Mouse (Mus musculus): Measurements from ENCODE around the gene Gm2310.
"Not testable (repeated sequence)": the region's sequence is repeated elsewhere in the genome, so short reads cannot be mapped to it uniquely, and the experiment has no call there.

The Gm2310 gene

GRCm38 (mm10) chr15:8519853-8520252 lies at the start of gene Gm2310:
TSS of gene Gm2310 (minus strand) at chr15:8519953.
- DNase-seq (ENCODE audit: low read depth, low spot score), result not testable (repeated sequence)

DNA sequence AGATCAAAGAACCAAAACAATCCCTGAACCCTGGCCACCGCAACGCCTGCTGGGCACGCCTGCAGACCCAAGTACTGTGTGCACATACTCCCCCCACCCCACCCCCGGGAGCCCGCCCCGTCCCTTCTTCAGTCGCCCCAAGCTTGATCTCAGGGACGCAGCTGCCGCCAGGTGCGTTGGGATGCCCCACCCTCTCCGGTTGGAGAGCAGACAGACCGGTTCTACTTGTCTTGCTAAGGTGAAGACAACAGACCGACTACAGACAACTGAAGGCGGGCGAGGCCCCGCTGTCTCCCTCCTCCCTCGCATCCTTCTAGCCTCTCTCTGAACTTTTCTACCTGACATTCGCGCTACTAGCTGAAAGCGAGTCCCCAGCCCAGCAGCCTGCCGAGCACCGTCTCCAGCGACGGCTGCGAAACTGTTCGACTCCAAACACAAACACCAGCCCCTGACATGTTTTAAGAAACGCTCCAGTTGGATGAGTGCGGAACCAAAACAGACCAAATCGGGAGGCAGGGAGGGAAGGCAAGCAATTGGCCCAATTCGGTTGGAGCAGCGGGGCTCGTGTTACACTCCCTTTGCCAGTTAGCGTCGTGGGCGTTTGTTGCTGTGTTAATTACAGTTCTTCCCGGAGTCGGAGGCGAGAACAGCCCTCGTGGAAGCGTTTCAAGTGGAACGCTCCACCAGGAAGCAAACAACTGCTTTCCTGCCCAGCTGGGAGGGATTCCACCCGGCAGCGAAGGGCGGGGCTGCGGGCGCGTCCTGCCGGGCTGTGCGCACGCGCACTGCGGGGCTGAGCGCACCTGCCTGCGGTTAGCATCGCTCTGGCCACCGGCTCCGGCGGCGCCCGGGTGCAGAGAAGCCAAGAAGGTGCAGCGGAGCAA lies 49.1 kb upstream of the Gm2310 start:
- DNase-seq (ENCODE audit: low read depth, low spot score), result peak; percentile 94

GRCm38 (mm10) chr15:8568286-8568644 lies 48.5 kb upstream of the Gm2310 start:
- peak; percentile 66 for DNase-seq (ENCODE audit: low read depth, low spot score)

DNA sequence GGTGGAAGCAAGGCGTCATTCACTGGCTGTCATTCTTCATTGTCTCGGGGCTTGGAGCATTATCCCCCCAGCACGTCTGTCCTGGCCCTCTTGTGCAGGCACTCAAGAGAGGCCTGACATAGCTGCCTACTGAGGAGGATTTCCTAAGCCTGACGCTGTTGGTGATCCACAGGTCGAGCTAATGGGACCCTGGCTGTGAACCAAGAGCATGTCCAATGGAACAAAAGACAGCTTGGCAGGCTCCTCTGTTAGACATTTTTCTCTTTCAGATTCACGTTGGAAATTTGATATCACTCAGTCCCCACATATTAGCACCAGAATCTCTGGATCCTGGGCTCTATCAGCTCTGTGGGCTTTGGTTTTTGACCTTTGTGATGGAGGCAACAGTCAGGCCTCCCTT lies 45.7 kb upstream of the Gm2310 start:
- DNase-seq (ENCODE audit: low read depth, low spot score), result no peak

DNA sequence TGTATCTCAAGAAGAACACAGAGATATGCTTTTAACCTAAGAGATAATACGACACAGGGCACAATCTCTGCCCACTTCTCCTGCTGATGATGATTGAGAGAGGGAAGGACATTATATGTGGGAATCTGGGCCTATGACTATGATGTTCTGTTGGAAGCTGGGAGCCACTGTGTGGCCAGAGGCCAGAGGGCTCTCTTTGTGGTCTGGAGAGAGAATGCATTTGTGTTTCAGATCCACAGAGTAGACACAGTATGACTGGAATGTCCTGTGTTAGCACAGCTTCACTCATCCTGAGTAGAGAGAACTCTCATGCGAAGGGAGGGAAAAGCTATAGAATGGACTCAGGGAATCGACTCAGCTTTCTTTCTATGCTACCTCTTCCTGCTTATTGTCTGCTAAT lies 44.6 kb upstream of the Gm2310 start:
- no peak for DNase-seq (ENCODE audit: low read depth, low spot score)

GRCm38 (mm10) chr15:8563423-8564194 lies 43.9 kb upstream of the Gm2310 start:
- DNase-seq (ENCODE audit: low read depth, low spot score), result no peak

- no peak for DNase-seq (ENCODE audit: low read depth, low spot score)
These were observed 43.0 kb upstream of the Gm2310 start for GRCm38 (mm10) chr15:8562776-8563175.

- DNase-seq (ENCODE audit: low read depth, low spot score), result no peak
These were observed 11.4 kb upstream of the Gm2310 start for GRCm38 (mm10) chr15:8531201-8531600.

DNA sequence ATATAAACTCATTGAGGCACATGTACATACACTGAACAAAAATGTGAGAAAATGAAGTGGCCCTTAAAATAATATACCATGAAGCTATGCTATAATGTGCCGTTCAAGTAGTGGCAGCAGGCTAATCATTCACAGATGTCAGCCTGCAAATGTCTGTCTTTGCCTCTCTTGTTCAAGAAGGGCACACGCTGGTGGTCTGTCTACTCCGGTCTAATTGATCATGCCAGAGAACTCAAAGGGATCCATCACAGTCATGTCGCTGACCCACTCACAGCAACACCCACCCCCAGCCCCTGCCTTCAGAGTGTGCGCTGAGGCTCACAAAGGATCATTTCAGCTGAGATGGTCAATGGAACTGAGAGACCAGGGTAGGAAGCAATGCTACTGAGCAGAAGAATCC lies 6.8 kb downstream of the Gm2310 start:
- DNase-seq (ENCODE audit: low read depth, low spot score), result no peak

DNA sequence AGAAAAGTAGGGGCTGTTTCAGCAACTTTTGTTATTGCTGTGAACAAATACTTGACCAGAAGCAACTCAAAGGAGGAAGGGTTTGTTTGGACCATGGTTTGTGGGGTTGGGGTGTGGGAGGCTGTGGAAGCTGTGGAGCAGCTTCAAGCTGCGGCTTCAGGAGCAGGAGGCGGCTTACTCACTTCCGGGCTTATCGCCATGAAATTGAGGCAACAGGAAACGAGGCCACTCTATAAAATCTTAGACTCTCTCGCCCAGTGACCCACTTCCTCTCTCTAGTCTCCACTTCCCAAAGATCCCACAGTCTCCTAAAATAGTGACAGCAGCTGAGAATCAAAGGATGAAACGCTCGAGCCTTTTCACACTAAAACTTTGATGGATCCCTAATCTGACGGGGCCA lies 7.9 kb downstream of the Gm2310 start:
- DNase-seq (ENCODE audit: low read depth, low spot score), result peak; percentile 53

DNA sequence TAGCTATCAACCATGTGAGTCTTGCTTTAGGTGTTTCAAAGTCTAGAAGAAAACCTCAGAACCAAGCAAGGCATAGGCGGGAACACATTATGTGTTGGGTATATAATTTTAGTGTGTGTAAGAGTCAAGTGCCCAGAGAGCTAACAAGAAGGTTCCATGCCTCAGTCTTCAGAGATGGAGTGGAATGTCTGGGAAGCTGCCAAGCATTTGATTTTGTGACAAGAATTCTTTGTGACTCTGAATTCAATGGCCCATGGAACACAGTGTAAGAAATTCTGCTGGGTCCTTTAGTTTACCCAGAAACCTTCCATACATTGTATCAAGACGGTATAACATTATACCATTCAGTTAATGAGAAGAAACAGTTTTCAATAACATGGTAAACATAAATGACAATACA lies 17.3 kb downstream of the Gm2310 start:
- DNase-seq (ENCODE audit: low read depth, low spot score), result no peak

- DNase-seq (ENCODE audit: low read depth, low spot score), result no peak
These were observed 34.5 kb downstream of the Gm2310 start for GRCm38 (mm10) chr15:8485261-8485660.

DNA sequence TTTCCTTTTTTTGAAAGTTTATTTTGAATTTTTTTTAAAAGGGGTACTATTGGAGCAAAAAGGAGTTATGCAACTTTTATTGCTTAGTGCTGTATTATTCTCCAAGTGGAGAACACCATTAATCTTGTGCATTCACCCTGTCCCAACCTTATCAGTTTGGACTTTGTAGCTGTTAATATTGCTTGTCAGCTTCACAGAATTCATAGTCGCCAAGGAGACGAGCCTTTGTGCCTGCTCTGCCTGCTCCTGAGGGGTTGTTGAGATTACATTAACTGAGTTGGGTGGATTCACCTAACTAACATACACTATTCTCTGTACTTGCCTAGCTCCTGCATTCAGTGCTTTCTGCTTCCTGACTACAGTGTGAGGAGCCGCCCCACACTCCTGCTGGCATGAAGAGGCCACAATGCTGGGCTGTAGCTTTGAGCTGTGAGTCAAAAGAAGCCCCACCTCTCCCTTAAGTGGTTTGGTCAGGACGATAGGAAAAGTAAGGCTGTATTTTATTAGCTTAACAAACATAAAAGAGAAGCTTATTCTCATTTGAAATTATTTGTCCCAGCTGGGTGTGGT lies 50.7 kb downstream of the Gm2310 start:
- no peak for DNase-seq (ENCODE audit: low read depth, low spot score)
